Mouse (Mus musculus): ENCODE data around the gene Aldh3b1.
A peak's percentile ranks its signal among the peaks of the same experiment; 100 is the strongest.

Aldh3b1 gene

DNA sequence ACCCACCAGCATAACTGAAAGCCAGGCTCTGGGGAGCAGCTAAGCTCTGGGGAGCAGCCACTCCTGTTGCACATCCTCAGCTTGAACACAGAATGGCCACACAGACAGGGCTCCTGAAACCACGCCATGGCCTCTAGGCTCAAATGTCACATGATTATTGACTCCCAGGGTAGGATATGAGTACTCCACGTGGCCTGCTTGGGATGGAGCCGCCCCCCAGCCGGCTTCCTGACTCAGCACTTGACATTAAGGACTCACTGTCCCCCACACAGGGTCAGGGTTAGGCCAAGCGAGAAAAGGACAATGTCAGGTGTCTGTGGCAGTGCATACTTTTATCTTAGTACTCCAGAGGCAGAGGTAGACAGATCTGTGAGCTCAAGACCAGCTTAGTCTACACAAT is 19.4 kb downstream of the Aldh3b1 start:
- no peak for DNase-seq

DNA sequence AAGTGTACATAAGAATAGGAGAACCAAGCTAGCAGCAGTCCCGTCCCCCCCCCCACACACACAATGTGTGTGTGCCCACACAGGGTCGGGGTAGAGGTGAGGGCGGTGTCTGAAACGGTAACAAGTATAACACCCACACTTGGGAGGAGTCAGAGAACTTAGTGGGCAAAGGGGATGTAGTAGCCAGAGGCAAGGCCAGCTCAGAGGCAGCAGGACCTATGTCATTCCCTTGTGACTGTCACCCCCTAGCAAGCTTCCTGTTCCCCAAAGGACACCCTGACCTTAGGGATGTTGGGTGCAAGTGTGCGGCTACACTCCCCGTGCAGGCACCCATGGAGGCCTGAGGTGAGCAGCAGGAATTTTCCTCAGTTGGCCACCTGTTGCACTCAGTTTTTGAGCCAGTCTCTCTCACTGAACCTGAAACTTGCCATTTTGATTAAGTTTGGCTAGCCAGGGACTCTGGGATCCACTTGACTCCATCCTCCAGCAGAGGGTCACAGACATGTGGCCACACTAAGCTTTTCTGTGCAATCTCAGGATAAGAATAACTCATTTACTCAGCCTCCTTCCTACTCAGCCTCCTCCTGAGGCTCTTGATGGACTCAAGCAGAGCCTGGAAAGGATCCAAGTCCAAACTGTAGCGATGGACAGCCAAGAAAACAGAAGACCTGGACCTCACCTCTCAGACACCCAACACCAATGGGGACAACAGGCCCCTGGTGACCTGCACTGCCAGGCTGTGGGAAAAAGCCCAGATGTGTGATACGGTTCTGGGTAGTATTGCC is 21.5 kb downstream of the Aldh3b1 start:
- no peak for DNase-seq

DNA sequence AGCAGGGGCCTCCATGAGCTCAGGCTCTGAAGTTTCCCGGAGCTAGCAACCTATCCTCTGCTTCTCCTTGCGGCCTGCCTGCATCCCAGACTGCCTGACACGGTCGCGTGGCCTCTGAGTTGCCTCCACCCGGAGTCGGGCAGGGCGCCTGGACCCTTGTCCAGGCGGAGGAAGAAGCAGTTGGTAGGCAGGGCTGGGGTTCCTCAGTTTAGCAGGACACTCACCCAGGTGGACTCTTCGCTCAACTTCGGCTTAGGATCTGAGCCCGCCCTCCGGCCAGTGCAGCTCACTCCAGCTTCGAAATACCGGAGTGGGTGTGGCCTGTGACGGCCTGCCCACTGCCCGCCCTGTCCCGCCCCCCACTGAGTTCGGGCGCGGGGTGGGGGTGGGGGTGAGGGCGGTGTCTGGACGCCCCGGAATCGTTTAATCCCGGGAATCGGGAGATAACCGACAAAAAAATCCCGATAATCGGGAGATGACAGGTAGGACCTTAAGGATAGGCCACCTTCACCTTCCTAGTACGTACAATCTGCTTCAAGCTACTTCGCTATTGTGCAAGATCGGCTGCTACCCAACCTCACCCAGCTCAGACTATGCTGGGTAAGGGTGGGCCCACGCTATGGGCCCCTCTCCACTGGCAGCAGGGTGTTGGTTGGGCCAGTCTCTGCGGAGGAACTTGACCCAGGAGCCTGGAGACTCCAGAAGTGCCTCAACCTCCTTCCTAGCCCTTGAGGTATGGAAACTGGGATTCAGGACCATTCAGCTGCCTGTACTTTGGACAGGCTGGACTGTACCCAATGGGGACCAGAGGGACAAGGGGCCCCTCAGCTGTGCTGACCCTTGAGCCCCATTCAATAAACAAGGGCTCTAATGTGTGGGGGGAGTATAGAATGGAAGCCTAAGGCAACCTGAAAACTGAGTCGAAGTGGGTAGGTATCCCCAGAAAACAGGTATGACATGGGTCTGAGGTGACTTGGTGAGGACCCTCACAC is 22.5 kb downstream of the Aldh3b1 start, which contains the start of gene Tcirg1:
TSS of gene Tcirg1 (minus strand) at position 339 of the 992 bp plus-strand sequence.
- DNase-seq, result peak; percentile 79

DNA sequence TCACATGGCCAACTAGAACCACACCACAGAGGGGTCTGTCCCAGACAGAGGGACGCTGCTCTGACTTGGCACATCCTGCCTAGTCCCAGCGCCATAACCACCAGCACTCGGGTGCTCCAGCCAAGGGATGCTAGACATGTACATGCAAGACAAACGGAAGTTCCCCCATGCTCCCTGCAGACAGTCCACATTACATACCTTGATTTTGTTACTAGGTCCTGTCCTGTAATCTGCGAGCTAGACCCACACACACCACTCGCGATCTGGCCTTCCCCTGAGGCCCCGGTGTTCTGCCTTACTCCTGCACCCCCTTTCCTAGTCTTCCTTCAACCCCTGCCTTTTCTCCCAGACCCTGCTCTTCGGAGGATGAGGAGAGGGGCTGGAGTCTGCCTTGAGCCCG is 23.3 kb downstream of the Aldh3b1 start:
- DNase-seq, result no peak

DNA sequence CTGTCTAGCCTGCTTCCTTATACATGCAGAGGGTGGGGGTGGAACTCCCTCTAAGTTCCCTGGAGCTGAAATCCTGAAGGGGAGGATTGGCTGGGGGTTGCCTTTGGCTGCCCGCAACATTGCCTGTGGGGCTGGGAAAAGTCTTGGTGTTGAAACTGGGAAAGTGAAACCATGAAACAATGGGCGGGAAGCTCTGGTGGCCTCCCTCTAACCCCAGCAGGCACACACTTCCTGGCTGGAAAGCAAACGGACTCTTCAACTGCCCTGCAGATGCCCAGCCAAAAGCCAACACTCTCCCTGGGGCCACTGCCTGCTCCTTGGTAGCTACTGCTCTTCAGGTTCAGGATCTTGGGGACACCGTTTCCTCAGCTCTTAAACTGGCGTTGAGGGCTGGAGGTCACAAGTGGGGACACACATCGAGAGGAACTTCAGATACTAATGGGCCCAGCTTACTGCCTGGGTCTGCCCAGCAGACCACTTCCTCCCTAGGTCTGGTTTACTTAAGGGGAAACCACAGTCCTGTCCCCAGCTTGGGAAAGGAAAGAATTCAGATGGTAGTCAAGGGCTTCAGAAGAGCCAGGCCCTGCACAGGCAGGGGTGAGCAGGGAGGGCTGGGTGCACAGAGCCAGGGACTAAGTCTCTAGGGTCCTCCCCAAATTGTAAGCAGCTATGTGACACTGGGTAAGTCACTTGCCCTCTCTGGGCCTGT is 24.2 kb downstream of the Aldh3b1 start:
- DNase-seq, result no peak

DNA sequence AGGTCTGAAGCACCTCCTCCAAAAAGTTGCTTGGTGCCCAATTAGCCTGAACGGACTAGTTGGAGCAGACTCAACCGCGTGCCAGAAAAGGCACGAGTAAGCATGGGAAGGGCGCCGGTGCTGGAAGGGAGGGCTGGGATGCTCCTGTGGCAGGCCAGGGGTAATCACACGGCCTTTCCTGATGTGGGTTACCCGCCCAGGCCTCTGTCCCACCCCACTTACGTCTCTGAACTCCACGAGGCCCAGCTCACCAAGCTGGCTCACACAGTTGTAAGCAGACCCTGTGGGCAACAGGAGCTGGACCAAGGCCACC is 25.3 kb downstream of the Aldh3b1 start:
- no peak for DNase-seq

DNA sequence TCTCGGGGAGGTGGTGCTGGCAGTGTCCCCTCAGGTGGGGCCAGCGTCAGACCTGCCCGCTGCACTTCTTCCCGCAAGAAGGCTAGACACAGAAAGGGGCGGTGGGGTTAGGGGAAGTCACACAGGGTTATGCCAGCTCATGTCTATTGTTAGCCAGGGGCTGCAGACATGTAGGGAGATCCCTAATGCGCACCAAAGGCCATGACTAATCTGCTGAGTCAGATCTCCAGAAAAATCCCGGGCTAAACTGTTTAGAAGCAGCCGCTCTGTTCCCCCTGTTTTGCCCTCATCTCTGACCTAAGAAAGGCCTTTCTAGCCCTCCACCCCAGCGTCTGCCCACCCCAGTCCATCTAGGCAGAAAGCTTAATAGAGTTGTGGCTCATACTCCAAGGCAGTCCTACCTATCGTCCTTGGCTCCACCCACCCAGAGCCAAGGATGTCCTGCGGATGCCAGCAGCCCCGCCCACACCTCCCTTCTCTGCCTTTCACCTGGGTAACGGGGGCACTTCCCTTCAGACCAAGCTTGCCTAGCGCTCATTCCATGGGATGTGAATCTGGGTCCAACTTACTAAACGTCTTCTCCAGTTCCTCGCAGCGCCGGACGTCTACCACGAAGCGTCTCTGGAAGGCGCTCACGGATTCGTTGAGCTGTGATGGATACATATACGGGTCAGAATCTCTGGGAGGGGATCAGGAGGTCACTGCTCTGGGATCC is 25.8 kb downstream of the Aldh3b1 start:
- no peak for DNase-seq

DNA sequence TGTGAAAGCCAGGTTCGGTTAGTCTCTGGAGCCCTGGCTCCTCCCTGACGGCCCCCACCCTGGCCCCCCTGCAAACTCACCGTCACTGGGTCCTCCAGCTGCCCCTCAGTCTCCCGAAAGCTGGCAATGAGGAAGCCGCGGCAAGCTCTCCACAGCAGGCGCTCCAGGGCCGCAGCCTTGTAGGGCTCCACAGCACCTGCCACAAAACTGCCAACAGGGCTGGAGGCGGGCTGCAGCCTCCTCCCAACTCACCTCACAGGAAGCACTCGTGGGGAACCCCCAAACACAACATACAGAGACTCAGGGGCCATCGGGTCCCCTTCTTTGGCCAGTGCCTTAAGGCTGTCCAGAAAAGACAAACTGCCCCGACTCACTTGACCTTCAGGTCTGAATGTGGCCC is 26.6 kb downstream of the Aldh3b1 start:
- peak; percentile 63 for DNase-seq

DNA sequence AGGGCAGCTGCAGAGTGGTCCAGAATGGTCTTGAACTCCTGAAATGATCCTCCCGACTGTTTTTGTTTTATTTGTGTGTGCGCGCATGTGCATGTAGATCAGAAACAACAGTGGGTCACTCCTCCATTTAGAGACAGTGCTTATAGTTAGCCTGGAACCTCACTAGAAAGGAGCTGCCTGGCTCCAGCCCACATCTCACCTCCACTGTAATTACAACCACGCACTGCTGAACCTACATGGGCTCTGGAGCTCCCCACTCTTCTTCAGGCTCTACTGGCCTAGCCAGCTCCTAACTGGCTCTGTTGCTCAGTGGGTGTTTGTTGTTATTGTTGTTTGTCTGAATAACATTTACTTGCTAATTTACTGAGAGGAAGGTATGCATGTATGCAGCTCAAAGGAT is 30.0 kb downstream of the Aldh3b1 start:
- DNase-seq, result no peak

DNA sequence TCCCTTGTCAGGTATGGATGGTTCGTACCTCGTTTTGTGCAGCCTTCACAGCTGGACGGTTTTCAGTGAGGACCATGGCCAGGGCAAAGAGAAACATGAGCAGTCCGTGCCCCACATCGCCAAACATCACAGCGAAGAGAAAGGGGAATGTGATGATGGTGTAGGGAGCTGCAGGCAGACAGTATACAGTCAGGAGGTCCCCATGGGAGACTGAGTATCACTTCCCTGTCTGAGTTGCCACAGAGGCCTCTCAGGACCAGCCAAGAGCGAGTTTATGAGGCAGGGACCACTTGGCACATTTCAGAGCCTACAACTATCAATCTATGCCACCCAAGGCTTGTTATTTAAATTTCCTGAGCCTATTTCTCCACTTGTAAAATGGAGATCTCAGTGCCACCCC is 30.7 kb downstream of the Aldh3b1 start:
- no peak for DNase-seq

DNA sequence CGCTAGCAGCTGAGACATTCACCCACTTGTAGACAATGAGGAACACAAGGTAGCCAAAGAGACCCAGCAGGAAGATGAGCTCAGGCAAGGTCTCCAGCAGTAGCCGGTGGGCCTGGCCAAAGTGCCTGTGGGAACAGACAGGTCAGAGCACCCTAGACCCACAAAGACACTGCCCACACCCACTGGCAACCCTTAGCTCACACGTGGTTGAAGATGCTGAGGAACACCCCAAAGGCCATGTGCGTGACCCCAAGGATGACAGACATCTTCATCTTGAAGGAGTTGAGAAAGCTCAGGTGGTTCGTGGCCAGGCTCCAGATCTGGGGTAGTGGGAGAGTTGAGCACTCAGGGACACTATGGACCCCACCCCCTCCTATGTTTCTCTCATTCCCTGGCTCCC is 32.1 kb downstream of the Aldh3b1 start:
- no peak for DNase-seq

DNA sequence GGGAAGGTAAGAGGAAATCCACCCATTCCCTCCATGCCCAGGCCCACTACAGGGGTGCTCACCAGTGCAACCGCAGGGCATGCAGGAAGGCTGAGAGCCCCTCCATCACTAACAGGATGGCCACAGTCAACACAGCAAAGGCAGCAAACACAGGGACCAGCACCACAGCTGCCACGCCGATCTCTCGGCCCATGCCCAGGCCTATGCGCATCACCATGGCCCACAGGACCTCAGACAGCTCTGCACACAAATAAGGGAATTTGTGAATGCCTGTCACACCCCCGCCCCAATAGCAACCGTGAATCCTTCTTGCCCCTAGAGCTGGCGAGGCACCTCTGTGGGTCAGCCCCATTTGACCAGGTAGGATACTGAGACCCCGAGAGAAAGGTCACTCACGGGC is 33.4 kb downstream of the Aldh3b1 start:
- DNase-seq, result no peak

DNA sequence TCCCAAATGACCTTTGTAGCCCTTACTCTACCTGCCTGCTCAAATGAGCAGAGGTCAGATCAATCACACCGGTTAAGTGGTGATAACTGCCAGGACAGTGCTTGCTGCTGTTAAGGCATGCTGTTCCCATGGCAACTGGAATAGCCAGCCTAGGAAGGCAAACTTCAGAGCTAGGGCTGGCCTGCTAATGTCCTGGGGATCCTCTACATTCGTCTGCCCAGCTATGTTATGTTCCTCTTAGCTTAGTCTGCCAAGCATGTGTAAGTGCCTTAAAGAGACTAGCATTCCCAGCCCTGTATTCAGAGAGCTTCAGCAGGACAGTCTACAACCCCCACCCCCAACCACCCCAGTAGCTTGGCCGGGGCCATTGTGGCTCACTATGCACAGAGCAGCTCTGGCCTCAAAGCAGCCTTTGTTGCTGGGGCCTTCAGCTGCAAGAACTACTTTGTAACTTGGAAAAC is 34.4 kb downstream of the Aldh3b1 start:
- no peak for DNase-seq

DNA sequence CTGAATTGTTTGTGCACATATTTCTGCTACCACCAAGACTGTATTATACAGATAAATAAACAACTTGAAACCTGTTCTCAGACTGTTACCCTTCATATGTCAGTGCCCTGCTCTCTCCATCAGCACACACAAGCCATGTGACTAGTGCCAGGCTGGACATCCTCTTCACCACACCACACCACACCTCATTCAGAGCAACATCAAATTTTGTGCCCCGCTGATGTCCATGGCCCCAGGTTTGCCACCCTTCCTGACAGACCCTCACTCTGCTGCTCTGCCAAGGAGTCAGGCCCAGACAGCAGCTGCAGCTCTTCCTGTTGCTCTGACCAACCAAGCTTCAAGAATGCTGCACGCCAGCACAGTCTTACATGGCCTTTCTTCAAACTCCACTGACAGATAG is 35.3 kb downstream of the Aldh3b1 start:
- no peak for DNase-seq

DNA sequence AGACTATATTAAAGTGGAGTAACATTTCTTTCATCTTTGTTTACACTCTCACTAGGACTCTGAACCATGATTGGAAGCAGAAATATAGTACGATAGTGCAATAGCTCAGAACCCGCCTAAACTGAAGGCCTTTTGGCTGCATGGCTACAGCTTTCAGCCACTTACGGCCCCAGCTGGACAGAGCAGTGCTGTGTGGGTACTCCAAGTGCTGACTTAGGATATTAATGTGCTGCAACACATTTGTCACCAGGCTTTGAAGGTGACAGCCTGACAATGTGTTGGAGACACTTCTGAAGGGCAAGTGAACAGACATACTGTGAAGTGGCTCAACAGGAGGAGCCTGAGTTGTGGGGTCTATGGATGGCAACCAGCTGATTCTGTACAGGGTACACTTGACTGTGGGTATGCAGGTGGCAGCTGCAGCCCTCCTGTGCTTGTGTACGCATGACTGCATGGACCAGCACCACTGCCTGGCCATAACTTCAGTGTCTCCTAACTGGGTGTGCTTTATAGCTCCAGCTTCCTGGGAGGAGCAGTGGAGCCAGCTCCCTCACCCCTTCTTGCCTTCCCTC is 36.0 kb downstream of the Aldh3b1 start:
- no peak for DNase-seq

DNA sequence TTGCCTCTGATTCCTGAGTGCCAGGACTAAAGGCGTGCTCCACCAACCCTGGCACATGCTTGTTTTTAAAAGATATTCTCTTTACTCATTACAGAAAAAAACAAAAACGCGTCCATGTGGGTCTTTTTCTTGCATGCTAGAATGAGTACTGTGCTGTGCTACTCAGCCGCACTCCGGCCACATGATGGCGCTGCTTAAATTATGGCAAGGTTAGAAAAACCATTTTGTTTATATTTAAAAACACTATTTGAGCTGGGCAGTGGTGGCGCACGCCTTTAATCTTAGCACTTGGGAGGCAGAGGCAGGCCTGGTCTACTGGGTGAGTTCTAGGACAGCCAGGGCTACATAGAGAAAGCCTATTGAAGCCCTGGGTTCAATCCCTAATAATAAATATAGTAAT is 39.4 kb downstream of the Aldh3b1 start:
- DNase-seq, result peak; percentile 41

DNA sequence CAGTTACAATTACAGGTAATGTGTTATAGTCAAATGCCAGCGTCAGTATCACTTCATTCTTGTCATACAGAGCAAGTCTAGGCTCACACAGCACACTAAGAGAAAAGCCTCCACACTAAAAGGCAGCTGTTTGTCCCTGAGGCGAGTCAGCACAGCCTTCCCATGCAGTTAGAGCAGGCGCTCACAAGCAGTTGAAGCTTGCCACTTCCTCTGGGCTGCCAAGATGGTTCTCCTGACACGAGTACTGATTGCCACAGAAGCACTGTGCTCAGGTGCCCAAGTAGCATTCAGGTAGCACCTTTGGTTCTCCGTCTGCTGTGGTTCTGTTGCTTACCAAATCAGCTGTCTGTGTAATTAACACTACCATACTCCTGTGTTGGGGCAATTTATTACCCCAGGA is 40.5 kb downstream of the Aldh3b1 start:
- no peak for DNase-seq

DNA sequence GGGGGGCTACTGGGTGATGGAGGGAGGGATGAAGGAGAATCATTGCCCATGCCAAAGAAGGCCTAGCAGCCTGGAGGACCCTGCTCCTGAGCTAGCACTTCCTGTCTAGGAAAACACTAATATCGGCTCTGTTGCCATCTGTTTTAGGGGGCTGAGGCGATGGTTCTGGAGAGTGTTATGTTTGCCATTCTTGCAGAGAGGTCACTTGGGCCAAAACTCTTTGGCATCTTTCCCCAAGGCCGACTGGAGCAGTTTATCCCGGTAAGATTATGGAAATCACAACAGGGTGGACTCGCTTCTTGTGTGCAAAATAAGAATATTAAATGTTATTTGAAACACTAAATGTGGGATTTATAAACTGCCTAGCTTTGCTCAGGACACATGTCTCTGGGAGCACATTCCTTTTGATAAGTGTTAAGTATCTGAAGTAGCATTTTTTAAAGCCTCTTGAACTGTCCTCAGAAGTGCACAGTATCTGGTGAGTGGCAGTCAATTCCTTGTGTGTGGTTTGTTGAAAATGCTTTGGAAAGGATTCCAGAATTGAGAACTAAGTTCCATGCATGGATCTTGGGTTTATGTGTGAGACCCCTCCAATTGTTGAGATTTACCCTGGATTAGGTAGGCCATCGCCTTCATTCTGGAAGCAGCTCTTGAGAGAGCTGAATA is 45.1 kb downstream of the Aldh3b1 start:
- DNase-seq, result no peak

DNA sequence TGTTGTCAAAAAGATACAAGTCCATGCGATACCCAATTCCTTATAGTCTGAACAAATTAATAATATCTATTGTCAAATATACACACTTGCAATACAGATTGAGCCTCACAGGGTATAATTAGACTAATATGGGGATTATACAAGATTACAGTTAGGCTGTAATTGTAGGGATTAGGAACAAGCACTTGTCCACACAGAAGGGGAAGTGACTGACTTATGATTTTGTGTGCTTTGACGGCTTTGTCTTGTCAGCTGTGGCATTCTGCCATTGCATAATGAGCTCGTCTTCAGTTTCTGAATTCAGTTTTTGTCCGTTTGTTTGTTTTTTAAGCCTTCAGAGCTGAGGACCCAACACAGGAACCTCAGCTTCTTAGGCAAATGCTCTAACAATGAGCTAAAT is 47.4 kb downstream of the Aldh3b1 start:
- DNase-seq, result no peak

DNA sequence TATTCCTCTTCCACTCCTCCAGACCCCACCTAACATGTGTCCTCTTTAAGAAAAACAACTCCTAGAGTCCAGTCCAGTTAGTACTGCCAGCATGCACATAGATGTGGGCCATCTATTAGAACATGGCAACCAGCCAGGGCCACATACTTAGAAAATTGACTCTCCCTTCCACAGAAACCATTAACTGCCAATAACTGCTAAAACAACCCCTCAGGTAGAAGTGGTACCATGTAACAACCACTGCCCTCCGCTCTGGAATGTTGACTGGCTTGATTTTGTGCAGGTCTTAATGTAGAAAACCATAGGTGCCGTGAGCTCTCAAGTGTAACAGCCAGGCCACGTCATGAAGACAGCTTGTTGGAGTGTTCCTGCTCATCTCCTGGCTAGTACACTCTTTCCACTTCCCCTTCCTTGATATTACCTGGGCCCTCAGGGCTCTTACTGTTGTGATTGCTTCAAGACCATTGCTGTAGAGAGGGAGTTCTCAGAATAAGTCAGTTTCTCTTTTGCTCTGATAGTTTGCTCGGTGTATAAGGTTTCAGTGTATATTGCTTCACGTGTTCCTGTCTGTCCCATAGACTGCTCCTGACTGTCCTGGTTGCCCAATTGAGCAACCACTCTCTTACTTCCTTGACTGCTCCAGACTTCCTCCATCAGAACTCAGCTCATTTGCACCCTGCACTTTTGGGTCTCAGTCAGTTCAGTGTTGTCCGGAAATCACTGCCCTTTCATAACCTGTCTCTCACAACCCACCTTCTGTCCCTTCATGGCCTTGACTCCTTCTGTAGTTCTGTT is 49.4 kb downstream of the Aldh3b1 start:
- DNase-seq, result no peak

DNA sequence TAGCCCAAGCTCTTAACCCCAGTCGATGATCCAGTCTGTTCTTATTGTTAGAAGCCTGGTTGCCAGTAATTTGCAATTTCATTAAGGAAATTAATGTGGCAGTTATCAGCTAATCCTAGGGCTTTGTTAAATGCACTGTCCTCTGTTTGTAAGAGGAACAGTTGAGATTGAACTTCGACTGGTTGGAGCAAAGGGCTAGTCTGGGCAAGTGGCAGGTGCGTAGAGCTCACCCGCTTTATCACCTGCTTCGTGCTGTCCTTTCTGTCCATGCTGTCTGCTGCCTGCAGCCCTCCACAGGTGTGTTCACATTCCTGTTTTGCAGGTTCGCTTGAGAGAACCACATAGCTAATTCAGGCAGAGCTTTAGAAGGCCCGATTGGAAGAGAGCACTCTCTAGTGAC is 54.6 kb downstream of the Aldh3b1 start:
- DNase-seq, result no peak
